Mouse (Mus musculus): ENCODE measurements around the gene 5530401A14Rik. TPM values are rescaled to one million over a fixed set of nuclear protein-coding genes. Genes with fewer than 3 reads are reported as not detected.

The 5530401A14Rik gene
- total RNA-seq, 2 experiments from 2014 or later, result not detected

- no peak for ATAC-seq (replicated peaks; ENCODE audit: poor library complexity, severe bottlenecking)
Observed at GRCm38 (mm10) chr11:81923626-81924025, 63.2 kb downstream of the 5530401A14Rik start.

GRCm38 (mm10) chr11:81926393-81926792 lies 65.9 kb downstream of the 5530401A14Rik start:
- ATAC-seq (replicated peaks; ENCODE audit: poor library complexity, severe bottlenecking), result no peak

DNA sequence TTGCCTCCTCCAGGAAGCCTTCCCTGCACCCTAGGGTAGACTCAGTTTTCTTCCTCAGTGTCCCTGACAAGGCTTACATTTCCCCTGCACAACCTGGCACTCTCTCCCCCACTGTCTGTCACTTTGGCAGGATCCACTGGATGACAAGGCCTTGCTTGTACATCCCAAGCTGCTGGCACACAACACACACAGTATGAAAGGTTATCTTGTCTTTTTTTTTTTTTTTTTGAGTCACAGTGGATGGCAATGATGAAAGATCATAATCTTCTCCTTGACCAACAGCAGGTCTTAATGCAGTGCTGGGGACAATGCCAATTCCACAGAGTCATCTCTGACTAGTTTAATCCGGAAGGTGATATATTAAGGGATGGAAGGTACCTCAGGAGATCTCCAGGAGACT lies 77.0 kb downstream of the 5530401A14Rik start:
- ATAC-seq (replicated peaks; ENCODE audit: poor library complexity, severe bottlenecking), result no peak

DNA sequence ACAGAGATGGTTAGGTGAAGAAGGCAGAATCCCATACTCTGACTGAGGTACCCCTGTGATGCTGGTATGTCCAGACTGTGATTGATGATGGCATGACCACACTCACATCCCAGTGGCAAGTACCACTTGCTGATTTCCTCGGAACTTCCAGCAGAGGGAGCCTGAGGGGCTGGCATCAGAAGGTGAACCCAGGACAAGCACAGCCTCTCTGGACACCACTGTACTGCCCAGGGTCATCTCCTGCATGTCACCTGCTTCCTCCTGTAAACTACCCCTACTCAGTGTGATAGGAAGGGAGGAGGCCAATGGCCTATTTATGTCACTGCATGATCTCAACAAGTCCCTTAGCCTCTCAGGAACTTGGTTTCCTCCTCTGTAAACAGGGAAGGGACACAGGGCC lies 80.5 kb downstream of the 5530401A14Rik start:
- ATAC-seq (replicated peaks; ENCODE audit: poor library complexity, severe bottlenecking), result no peak; the same call in 1 of the 2 replicates

GRCm38 (mm10) chr11:81942167-81942566 lies 81.7 kb downstream of the 5530401A14Rik start:
- ATAC-seq (replicated peaks; ENCODE audit: poor library complexity, severe bottlenecking), result no peak

Other genes with a start within 250 kb of the 5530401A14Rik start
- gene Asic2, start 107.8 kb downstream of the 5530401A14Rik start, total RNA-seq (2014; fragmentation: Nextera tagmentation), result not detected in 2 replicates
- gene Asic2, start 107.8 kb downstream of the 5530401A14Rik start, total RNA-seq (2017), result not detected in 2 replicates
- gene Ccl2, start 174.9 kb downstream of the 5530401A14Rik start, total RNA-seq (2014; fragmentation: Nextera tagmentation), result not detected in 2 replicates
- 0.41 and 5.5 TPM in 2 replicates for gene Ccl2, start 174.9 kb downstream of the 5530401A14Rik start, total RNA-seq (2017)
- not detected in 2 replicates for gene Gm17268, start 177.9 kb downstream of the 5530401A14Rik start, total RNA-seq (2014; fragmentation: Nextera tagmentation)
- gene Gm17268, start 177.9 kb downstream of the 5530401A14Rik start, total RNA-seq (2017), result not detected in 2 replicates
- not detected in 2 replicates for gene Ccl7, start 185.0 kb downstream of the 5530401A14Rik start, total RNA-seq (2014; fragmentation: Nextera tagmentation)
- not detected in 2 replicates for gene Ccl7, start 185.0 kb downstream of the 5530401A14Rik start, total RNA-seq (2017)
- gene Ccl11, start 197.2 kb downstream of the 5530401A14Rik start, total RNA-seq (2014; fragmentation: Nextera tagmentation), result not detected in 2 replicates
- not detected in 2 replicates for gene Ccl11, start 197.2 kb downstream of the 5530401A14Rik start, total RNA-seq (2017)
- not detected in 2 replicates for gene Ccl12, start 241.2 kb downstream of the 5530401A14Rik start, total RNA-seq (2014; fragmentation: Nextera tagmentation)
- not detected in 2 replicates for gene Ccl12, start 241.2 kb downstream of the 5530401A14Rik start, total RNA-seq (2017)